12 mouse cellular contexts compared by ENCODE assay signal in genomic region chr16:90046494-90047158, GRCm38 (mm10).
DNase-seq lines count a peak whose midpoint lies in the region; ATAC-seq and TF ChIP-seq lines count a peak whose summit lies in the region.
"Had no signal": no experiment of that assay in that cellular context is flagged by ENCODE, and none has a peak within 500 bp of the region (broad histone marks: within the 10 kb centered on the region; RNA-seq: fewer than 3 reads in every experiment).

No protein-coding gene starts in this region.

- intact Hi-C loops in heart, adult 2 months (cut with DNase I) = no loop called here
- intact Hi-C loops in heart, postnatal 36 days (cut with DNase I) = no loop called here

- H3K36me3 ChIP-seq in heart, adult 2 months (ENCODE audit: control insufficient read depth, insufficient read depth, low read length) = no peaks in the 10 kb centered on the region
- no peaks in the 10 kb centered on the region for H3K36me3 ChIP-seq in heart, embryonic 10.5 days
- no peaks in the 10 kb centered on the region for H3K36me3 ChIP-seq in lung, embryonic 15.5 days
- no peaks in the 10 kb centered on the region; the same call in 1 of the 2 replicates for H3K36me3 ChIP-seq in forebrain, embryonic 11.5 days (ENCODE audit: control insufficient read depth, insufficient read depth, low read length)
- H3K36me3 ChIP-seq in midbrain, embryonic 14.5 days (ENCODE audit: control insufficient read depth, insufficient read depth, low read length) = no peaks in the 10 kb centered on the region
- H3K36me3 ChIP-seq: forebrain, embryonic 12.5 days; neural tube, embryonic 13.5 days had no signal

- TF ChIP-seq CTCF in heart, adult 2 months (IDR thresholded peaks at IDR 0.05) = no peak

- TF ChIP-seq EP300 in heart, adult 2 months (IDR thresholded peaks at IDR 0.05; ENCODE audit: insufficient read depth, low read depth, low read length) = no peak

- TF ChIP-seq POLR2A in heart, adult 2 months (IDR thresholded peaks at IDR 0.05; ENCODE audit: insufficient read depth, low read depth, low read length) = no peak

- no peak overlapping the region for H3K4me3 ChIP-seq in heart, adult 2 months
- no peak overlapping the region for H3K4me3 ChIP-seq in heart, embryonic 10.5 days
- H3K4me3 ChIP-seq in lung, embryonic 15.5 days = no peak overlapping the region
- no peak overlapping the region for H3K4me3 ChIP-seq in forebrain, embryonic 11.5 days (ENCODE audit: low read depth, low read length)
- H3K4me3 ChIP-seq in midbrain, embryonic 14.5 days (replicated peaks; ENCODE audit: low read depth, low read length) = no peak overlapping the region
- H3K4me3 ChIP-seq: forebrain, embryonic 12.5 days; neural tube, embryonic 13.5 days had no signal

- H3K9ac ChIP-seq in heart, adult 2 months (ENCODE audit: low read depth, low read length) = no peak overlapping the region
- no peak overlapping the region for H3K9ac ChIP-seq in lung, embryonic 15.5 days
- no peak overlapping the region for H3K9ac ChIP-seq in forebrain, embryonic 11.5 days (ENCODE audit: low read length)
- H3K9ac ChIP-seq in midbrain, embryonic 14.5 days (replicated peaks; ENCODE audit: low read length) = no peak overlapping the region
- H3K9ac ChIP-seq: forebrain, embryonic 12.5 days; neural tube, embryonic 13.5 days had no signal

- H3K4me2 ChIP-seq in lung, embryonic 15.5 days = no peak overlapping the region
- no peak overlapping the region for H3K4me2 ChIP-seq in forebrain, embryonic 11.5 days (ENCODE audit: low read depth, low read length, severe bottlenecking)
- no peak overlapping the region for H3K4me2 ChIP-seq in midbrain, embryonic 14.5 days (ENCODE audit: low read length)
- H3K4me2 ChIP-seq: forebrain, embryonic 12.5 days; neural tube, embryonic 13.5 days had no signal

- peak; percentile 69; the same call in 1 of the 2 replicates for ATAC-seq in lung, embryonic 15.5 days (ENCODE audit: borderline replicate concordance, extremely low read depth, low FRiP score, low TSS enrichment)
- ATAC-seq in forebrain, embryonic 11.5 days (replicated peaks; ENCODE audit: low FRiP score) = no peak
- no peak for ATAC-seq in midbrain, embryonic 14.5 days (ENCODE audit: low FRiP score, low TSS enrichment)
- ATAC-seq in erythroid progenitor cell, adult 5-6 weeks (replicated peaks; ENCODE audit: low FRiP score, poor library complexity, severe bottlenecking) = no peak
- ATAC-seq: CD4-positive, CD25-positive, alpha-beta regulatory T cell, adult 4 months had no signal

- H3K27me3 ChIP-seq in heart, adult 2 months (ENCODE audit: control insufficient read depth, insufficient read depth, low read length) = no peaks in the 10 kb centered on the region
- H3K27me3 ChIP-seq in heart, embryonic 10.5 days (ENCODE audit: insufficient read depth, poor library complexity, severe bottlenecking) = no peaks in the 10 kb centered on the region
- H3K27me3 ChIP-seq in lung, embryonic 15.5 days = no peaks in the 10 kb centered on the region
- no peaks in the 10 kb centered on the region for H3K27me3 ChIP-seq in forebrain, embryonic 11.5 days (ENCODE audit: control insufficient read depth, insufficient read depth, low read length)
- no peaks in the 10 kb centered on the region for H3K27me3 ChIP-seq in midbrain, embryonic 14.5 days (ENCODE audit: control insufficient read depth, insufficient read depth, low read length)
- H3K27me3 ChIP-seq: forebrain, embryonic 12.5 days; neural tube, embryonic 13.5 days had no signal

- H3K27ac ChIP-seq in heart, adult 2 months = no peak overlapping the region
- H3K27ac ChIP-seq in heart, embryonic 10.5 days = no peak overlapping the region
- H3K27ac ChIP-seq in lung, embryonic 15.5 days = peak overlapping the region; percentile 69
- no peak overlapping the region for H3K27ac ChIP-seq in forebrain, embryonic 11.5 days (ENCODE audit: low read depth, low read length)
- no peak overlapping the region for H3K27ac ChIP-seq in midbrain, embryonic 14.5 days (replicated peaks; ENCODE audit: low read depth, low read length)
- H3K27ac ChIP-seq: forebrain, embryonic 12.5 days; neural tube, embryonic 13.5 days had no signal

- no peaks in the 10 kb centered on the region for H3K4me1 ChIP-seq in heart, adult 2 months (ENCODE audit: control insufficient read depth, insufficient read depth, low read length)
- peaks cover 13% of the 10 kb centered on the region for H3K4me1 ChIP-seq in heart, embryonic 10.5 days
- peaks cover 3% of the 10 kb centered on the region; the same call in 1 of the 2 replicates for H3K4me1 ChIP-seq in lung, embryonic 15.5 days
- H3K4me1 ChIP-seq in forebrain, embryonic 11.5 days (replicated peaks; ENCODE audit: control insufficient read depth, insufficient read depth, low read length) = no peaks in the 10 kb centered on the region
- no peaks in the 10 kb centered on the region for H3K4me1 ChIP-seq in midbrain, embryonic 14.5 days (ENCODE audit: control insufficient read depth, insufficient read depth, low read length)

- 73% methylated on average over 12 of the region's 12 CpGs for WGBS in heart, adult 2 months
- whole genome bisulfite sequencing in heart, embryonic 10.5 days = 81% methylated on average over 12 of the region's 12 CpGs
- 45% methylated on average over 12 of the region's 12 CpGs for WGBS in lung, embryonic 15.5 days
- WGBS in forebrain, embryonic 11.5 days = 87% methylated on average over 12 of the region's 12 CpGs
- WGBS in midbrain, embryonic 14.5 days = 86% methylated on average over 12 of the region's 12 CpGs

- no peaks in the 10 kb centered on the region for H3K79me2 ChIP-seq in heart, adult 2 months (replicated peaks; ENCODE audit: control insufficient read depth, insufficient read depth, low read length)

- DNase-seq in heart, adult 2 months = peak; percentile 23 to 33
- no peak for DNase-seq in heart, embryonic 10.5 days (ENCODE audit: low spot score)
- DNase-seq in adipocyte (ENCODE audit: low spot score) = peak; percentile 15
- DNase-seq in heart, postnatal 36 days = peak; percentile 13 to 24
- DNase-seq in forebrain, embryonic 11.5 days (ENCODE audit: low spot score) = no peak
- DNase-seq in midbrain, embryonic 14.5 days = no peak
- DNase-seq: cerebellum, adult 8-10 months had no signal

- H3K9me3 ChIP-seq in heart, embryonic 10.5 days = no peaks in the 10 kb centered on the region
- no peaks in the 10 kb centered on the region for H3K9me3 ChIP-seq in lung, embryonic 15.5 days
- no peaks in the 10 kb centered on the region for H3K9me3 ChIP-seq in forebrain, embryonic 11.5 days (ENCODE audit: control insufficient read depth, low read length)
- no peaks in the 10 kb centered on the region for H3K9me3 ChIP-seq in midbrain, embryonic 14.5 days (ENCODE audit: control insufficient read depth, low read length)
- H3K9me3 ChIP-seq: forebrain, embryonic 12.5 days; neural tube, embryonic 13.5 days had no signal

Comparison
In these comparisons a context has a peak if more than half of its experiments do, and no peak if none do; other contexts are left out.
1. DNase-seq: peak in heart, adult 2 months (2 of 2), adipocyte (single experiment) and heart, postnatal 36 days (2 of 2); none in heart, embryonic 10.5 days (single experiment), forebrain, embryonic 11.5 days (single experiment) and midbrain, embryonic 14.5 days (single experiment).